Mouse (Mus musculus) granulocyte monocyte progenitor cell, adult 5-6 weeks (primary cell): ENCODE results near the gene Pnn. TPM values are rescaled to one million over a fixed set of nuclear protein-coding genes. Genes with fewer than 3 reads are reported as not detected.
A peak's percentile ranks its signal among the peaks of the same experiment; 100 is the strongest.
"Not testable (repeated sequence)": the region's sequence is repeated elsewhere in the genome, so short reads cannot be mapped to it uniquely, and the experiment has no call there.

Experiments used
- ATAC-seq: replicated peaks from 2 replicates; pipeline ENCODE4 v1.8.0; 2016; ENCODE audit warnings: mild to moderate bottlenecking, moderate TSS enrichment, inconsistent platforms; ENCODE audit not compliant: poor library complexity, severe bottlenecking
- total RNA-seq, 2 experiments: library from RNA; stranded (forward) in 1 of 2; stranded (reverse) in 1 of 2; fragments of 200-712, 200-1000 nt in 1 of 2; fragments of >200 nt in 1 of 2; fragmentation: Nextera tagmentation in 1 of 2; gene quantifications; 2 replicates each; pipeline ENCODE4 v1.2.3; 2014 to 2017

Gene Pnn
- total RNA-seq (2014; fragmentation: Nextera tagmentation), result 89.3 and 101 TPM in 2 replicates
- total RNA-seq (2017), result 104 and 113 TPM in 2 replicates

DNA sequence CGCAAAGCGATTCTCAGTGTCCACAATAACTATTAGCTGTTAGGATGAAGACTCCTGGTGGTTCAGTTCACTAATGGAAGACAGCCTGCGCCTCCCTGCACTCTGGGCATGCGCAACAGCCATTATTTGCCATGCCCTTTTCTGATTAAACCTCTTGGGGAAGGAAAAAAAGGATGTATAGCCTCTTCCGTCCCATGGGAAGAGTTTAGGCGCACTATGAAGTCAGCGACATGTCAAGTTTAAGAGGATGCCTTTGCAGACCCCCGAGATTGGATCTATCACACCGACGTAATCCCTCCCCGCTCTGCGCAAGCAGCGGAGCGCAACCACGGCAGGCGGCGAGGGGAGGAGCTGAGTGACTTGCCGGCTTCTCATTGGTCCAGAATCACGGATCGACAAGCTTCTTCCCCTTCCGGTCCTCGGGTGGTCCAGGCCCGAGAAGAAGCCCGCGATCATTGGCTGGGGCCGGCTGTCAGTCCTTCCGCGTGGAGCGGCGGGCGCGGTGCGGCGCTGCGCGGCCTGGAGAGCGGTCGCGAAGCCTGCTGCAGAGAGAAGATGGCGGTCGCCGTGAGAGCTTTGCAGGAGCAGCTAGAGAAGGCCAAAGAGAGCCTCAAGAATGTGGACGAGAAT is at the start of gene Pnn:
Pnn (plus strand) TSS at position 437 of the 630 bp plus-strand sequence.
- ATAC-seq, result peak; percentile 98

DNA sequence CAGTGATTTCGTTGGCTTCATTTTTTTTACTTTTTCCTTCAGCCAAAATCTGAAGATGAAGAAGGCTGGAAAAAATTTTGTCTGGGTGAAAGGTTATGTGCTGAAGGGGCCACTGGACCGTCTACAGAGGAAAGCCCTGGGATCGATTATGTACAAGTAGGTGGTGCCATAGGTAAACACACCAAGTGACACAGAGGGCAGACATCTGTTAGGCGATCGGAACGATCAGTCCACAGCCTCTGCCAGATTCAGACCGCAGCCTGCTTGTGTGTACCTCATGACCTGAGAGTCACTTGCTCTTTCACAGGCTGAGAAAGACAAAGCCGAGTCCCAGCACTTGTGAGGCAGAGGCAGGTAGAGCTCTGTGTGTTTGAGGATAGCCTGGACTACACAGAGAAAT is 48.7 kb upstream of the Pnn start:
- no peak for ATAC-seq

DNA sequence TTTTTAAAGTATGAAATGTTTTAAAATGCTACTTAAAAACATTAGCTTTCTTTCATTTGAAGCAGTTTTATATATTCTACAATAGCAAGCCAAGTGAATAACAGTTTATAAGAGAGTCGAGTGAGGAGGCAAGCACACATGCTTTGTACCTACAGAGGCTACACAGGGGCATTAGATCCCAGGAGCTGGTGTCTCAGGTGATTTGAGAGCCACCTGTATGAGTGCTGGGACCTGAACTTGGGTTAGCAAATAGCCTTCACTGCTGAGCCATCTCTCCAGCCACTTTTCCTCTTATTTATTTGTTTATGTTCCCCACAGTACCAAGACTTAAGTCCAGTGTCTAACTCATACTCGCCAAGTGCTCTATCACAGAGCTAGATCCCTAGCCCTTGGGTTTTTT is 46.8 kb upstream of the Pnn start:
- ATAC-seq, result no peak

DNA sequence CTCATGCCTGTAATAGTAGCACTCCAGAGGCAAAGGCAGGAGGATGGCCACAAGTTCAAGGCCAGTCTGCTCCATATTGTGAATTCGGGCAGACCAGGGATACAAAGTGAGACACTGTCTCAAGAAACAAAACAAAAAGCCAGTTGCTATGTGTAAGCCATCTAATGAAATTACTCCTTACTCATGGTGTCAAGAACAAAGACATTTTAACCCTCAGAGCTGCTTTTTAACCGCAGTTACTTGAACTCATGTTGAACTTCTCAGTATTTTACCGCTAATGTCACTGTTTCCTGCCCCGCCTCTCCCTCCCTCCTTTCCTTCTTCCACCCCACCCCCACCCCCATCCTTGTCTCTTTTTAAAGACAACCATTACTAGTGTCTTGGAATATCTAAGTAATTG is 45.4 kb upstream of the Pnn start:
- no peak for ATAC-seq

DNA sequence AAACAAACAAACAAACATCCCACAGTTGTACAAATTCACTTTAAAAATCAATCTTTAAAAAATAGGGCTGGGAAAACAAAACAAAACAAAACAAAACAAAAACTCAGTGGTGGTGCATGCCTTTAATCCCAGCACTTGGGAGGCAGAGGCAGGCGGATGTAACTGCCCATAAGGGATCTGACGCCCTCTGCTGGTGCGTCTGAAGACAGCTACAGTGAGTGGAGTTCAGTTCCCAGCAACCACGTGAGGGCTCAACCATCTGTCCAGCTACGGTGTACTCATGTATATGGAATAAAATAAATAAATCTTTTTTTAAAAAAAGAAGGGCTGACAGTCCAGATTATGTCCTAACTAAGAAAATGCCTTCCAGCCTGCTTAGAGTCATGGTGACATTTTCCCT is 34.6 kb upstream of the Pnn start:
- peak; percentile 68 for ATAC-seq

DNA sequence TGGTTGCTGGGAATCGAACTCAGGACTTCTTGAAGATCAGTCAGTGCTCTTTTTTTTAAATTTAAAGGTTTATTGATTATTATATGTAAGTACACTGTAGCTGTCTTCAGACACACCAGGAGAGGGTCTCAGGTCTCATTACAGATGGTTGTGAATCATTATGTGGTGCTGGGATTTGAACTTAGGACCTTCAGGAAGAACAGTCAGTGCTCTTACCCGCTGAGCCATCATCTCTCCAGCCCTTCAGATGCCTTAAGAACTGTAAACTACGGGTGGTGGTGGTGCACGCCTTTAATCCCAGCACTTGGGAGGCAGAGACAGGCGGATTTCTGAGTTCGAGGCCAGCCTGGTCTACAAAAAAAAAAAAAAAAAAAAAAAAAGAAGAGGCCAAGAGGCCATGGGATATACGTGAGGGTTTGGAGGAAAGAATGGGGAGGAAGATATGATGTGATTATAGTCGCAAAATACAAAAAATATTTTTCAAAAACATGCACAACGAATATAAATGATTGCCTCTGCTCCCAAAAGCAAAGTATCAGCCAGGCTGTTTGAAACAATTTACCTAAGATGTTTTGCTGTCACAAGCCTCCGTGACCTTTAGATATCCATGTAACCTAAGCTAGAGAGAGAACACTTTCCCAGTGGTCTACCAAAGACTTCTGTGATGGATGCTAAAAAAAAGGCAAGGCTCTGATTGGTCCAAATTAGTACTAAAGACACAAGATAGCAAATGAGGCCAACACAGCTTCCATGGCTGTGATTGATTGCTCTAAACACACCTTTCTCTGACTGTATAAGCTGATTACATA is 27.3 kb upstream of the Pnn start:
- ATAC-seq, result no peak

DNA sequence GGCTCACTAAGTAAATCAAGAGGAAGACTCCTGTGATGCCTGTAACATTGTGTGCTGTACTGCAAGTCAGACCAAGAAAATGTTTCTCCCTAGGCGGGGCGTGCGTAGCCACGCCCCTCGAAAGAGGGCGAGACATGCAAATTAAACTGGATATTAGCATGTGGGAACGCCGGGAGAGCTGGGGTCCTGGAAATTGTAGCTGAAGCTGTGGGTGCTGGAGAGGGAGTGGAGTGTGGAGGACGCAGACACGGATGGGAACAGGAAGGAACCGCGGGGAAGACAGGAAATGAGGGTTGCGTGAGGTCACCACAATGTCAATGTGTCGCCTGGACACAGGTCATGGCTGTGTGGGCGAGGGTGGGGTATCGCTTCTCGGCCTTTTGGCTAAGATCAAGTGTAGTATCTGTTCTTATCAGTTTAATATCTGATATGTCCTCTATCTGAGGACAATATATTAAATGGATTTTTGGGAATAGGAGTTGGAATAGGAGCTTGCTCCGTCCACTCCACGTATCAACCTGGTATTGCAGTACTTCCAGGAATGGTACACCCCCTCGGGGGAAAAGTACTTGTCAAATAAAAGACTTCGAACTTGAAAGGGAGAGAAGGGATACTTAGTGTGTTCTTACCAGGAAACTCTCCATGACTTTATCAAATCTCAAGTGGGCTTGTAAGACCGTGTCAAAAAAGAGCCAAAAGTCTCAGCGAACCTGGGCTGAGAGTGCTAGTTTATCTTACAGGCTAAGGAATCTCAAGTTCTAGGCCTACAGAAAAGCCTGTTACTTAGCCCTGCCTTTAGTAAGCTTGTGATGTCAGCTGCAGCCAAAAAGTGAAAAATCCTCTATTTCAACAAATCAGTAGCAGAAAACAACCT is 26.5 kb upstream of the Pnn start:
- ATAC-seq, result peak; percentile 88

DNA sequence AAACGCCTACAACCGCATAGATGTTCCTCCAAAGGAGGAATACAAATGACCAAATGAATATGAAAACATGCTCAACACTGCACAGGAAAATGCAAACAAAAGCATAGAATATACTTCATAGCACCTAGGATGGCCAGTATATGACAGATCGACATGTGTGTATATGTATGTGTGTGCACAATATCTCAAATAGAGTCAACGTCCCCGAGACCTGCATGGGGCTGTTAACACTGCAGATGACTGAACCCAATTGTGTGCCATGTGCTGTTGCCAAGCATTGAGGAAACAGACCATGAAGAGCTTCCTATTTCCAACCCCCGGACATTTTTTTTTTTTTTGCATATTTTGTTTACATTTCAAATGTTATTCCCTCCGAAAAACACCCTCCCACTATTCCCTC is 25.8 kb upstream of the Pnn start:
- ATAC-seq, result peak; percentile 58

DNA sequence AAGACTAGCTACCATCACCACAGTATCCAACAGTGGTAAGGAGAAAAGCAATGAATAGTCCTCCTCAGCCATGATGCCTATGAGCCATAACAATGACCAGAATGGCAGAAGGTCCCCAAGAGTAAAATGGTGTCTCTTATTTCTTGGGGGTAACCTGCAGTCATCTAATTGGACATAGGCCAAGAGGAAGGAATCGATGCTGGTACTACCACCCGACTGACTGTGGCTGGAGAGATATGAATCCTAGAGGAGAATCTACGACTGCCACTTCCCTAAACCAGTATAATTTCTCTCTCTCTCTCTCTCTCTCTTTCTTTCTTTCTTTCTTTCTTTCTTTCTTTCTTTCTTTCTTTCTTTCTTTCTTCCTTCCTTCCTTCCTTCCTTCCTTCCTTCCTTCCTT is 14.2 kb upstream of the Pnn start:
- ATAC-seq, result no peak; the same call in 1 of the 2 replicates

DNA sequence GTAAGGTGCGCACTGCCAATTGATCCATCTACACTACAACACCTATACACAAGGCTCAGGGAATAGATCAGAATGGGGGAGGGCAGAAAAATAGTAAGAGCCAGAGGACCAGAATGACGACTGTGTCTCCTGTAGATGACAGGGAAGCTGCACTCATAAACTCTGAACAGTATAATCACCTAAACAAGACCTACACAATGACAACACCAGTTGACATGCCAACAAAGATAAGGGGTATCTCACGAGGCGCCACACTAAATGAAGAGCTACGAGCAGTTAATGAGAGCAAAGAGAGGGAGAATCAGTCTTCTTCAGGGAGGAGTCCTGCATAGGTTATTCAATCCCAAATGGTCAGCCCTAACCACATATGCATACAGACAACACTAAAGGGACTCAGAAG is 13.5 kb upstream of the Pnn start:
- no peak for ATAC-seq

DNA sequence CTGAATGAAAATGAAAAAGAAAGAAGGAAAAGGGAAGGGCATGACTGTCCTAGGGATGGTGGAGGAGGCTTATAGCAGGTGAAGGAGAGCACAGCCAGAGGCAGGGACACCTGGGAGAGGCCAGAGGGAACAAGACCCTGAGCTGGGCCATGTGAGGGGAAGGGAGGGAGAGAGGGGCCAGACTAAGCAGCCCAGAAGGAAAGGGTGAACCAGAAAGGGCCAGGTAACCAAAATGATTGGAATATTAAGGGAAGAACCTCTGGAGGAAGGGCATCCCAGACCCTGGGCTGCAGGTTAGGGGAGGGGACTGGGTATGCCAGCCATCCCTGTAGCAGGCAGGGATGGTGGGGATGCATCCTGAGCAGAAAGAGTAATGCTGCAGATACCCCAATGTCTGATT is 12.7 kb upstream of the Pnn start:
- peak; percentile 26; the same call in 1 of the 2 replicates for ATAC-seq

DNA sequence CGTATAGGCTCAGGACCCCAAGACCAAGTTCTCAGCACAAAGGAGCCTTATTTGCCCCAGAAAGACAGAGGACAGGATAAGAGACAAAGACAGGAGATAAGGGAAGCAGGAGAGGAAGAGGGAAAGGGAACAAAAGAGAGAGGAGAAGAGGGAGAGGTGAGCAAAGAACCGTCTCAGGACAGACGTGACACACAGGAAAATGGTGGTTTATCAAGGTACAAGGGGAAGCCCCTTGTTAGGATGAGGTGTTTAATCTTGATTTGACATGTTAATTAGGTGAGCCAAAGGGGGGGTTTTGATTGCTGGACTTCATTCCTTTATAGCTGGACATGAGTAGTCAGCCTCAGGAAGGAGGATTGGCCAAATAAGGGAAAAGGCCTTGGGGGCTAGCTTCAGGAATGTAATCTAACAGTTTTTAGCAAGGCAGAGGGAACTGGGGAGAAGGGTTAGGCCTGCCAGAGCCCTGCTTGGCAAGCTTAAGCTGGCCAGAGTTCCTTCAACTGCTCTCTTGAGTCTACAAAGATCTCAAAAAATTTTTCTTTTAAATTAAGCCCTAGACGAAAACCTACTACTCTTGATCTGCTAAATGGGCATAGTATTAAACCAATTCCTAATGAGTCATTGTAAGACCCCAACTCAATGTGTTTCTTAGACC is 11.4 kb upstream of the Pnn start:
- ATAC-seq, result no peak

DNA sequence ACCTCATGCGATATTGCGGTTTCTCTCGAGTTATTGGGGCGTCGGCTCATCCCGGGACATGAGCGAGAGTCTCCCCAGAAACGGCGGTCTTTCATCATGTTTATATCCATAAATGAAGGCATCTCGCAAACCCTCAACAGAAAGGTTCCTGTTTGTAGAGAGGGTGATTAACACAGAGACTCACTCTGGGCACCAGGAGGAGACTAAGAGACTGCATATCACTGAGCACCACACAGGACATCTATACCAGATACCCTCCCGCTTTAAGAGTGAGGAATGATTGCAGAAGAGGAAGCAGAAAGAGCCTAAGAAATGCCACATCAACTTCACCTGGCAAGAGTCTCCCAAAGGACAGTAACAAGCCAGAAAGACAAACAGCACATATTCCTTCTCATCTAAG is 10.5 kb upstream of the Pnn start:
- no peak for ATAC-seq

DNA sequence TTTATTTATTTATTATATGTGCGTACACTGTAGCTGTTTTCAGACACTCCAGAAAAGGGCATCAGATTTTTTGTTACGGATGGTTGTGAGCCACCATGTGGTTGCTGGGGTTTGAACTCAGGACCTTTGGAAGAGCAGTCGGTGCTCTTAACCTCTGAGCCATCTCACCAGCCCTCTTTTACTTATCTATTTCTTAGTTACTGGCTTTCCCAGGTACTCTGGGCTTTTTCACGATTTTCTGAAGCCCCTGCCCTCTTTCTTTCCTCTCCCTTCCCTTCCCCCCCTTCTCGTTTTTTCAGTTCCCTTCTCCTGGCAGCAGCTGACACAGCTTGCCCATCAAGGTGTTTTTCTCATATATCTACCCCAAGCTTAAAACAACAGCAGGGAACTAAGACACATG is 8.4 kb upstream of the Pnn start:
- ATAC-seq, result not testable (repeated sequence)

DNA sequence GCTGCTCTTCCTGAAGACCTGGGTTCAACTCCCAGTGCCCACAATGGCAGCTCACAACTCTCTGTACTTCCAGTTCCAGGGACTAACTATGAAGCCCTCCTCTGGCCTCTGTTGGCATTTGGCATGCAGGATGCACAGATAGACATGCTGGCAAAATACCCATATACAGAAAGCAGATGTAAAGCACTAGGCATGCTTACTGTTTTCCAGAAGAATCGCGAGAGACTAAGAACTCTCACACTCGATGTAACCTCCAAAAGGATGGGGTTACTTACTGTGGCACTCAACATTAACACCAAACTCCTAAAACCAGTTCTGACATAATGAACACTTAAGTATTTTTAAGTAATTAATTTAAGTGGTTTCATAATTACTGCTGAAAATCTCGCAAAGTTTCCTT is 6.4 kb upstream of the Pnn start:
- no peak for ATAC-seq

DNA sequence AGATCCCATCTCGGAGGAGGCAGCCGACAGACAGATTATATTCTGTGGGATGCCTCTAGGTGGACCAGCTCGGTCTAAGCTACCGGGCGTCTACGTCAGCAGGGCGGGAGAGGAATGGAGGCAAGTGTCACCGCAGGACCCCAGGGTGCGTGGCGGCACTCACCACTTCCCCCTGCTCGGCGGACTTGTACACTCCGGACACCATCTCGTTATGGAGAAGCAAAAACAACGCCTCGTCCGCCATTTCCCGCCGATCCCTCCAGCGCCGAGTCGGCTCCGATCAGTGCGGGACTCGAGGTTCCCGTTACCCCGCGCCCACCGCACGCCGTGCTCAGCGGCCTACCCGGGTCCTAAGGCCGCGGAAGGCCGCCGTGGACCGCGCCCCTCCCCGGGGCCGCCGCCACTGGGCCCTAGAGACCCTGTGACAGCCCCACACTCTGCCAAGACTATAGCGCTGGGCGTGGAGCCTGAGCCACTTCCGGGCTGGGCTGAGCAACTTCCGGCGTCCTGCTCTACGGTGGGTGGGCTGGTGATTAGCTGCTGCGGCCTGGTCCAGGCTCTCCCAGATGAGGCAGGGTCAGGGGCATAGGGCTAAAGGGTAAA is 5.6 kb upstream of the Pnn start, which contains the start of gene Trappc6b:
Trappc6b (minus strand) TSS at position 480 of the 603 bp plus-strand sequence.
- peak; percentile 96 for ATAC-seq

DNA sequence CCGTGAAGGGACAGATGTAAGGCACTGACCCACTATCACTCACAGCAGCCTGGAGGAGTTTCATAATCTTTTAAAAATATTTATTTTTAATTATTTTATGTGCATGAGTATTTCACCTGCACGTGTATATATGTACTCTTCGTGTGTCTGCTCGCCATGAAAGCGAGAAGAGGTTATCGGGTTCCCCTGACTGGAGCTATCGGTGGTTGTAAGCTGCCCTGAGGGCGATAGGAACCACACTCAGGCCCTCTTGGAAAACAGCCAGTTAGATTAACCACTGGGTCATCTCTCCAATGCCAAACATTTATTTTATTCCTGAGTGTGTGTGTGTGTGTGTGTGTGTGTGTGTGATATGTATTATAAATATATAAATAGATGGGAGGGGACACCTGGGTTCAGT is 1.8 kb upstream of the Pnn start:
- ATAC-seq, result no peak

DNA sequence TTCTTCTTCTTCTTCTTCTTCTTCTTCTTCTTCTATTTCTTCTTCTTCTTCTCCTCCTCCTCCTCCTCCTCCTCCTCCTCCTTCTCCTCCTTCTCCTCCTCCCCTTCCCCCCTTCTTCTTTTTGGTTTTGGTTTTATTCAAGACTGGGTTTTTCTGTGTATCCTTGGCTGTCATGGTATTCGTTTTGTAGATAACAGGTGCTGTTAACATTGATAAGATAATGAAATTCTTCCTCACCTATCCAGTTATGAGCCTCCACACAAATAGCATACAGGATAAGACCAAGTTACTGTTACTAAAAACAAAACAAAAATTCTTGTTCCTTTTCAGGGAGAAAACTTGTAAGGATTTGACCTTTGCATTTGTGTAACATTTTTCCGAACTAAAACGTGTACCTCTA is 908 bp upstream of the Pnn start:
- no peak for ATAC-seq

DNA sequence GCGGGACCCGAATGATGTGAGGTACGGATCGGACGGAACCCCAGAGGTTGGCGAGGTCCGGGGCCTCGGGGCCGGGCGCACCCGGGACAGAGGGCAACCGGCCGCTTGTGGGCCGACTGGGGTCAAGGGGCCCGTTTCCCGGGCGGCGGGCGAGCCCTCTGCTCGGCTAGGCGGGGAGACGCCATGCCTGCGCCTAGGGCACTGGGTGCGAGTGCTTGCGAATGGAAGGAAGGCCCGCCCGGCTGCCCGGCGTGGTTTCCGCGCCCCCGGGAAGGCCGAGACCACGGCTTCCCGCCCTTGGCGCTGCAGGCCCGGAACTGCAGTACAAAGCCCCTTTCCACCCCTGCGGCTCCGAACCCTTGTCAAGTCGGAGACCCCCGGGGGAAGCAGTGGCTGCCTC is 411 bp downstream of the Pnn start:
- peak; percentile 23 for ATAC-seq

DNA sequence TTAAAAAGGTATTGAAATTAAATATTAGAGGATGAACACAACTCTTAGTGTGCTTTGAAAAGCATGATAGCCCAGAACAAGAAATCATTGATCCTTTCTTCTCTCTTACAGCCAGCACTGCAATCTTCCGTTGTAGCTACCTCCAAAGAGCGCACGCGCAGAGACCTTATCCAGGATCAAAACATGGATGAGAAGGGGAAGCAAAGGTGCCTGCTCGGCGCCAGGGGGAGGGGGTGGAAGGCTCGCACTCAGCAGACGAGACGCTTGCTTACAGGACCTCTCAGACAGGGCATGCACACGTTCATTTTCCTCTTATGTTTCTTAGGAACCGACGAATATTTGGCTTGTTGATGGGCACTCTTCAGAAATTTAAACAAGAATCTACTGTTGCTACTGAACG is 2.1 kb downstream of the Pnn start:
- no peak for ATAC-seq
